Mouse (Mus musculus): ENCODE data around the gene Xrn1.
A peak's percentile ranks its signal among the peaks of the same experiment; 100 is the strongest.
"Not testable (repeated sequence)": the region's sequence is repeated elsewhere in the genome, so short reads cannot be mapped to it uniquely, and the experiment has no call there.

Xrn1 gene

DNA sequence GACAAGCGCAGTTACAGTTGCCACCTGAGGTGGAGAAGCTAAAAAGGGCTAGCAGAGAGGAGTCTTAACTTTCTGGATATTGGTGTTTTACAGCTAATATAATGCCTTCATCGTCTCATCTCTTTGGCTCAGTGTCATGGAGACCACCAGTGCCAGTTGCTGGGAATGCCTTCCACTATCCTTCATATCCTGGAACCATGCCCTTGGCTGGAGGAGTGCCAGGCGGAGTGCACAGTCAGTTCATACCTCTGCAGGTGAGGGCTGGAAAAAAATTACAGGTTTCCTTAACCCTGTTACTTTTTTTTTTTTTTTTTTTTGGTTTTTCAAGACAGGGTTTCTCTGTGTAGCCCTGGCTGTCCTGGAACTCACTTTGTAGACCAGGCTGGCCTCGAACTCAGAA, 96.9 kb downstream of the Xrn1 start:
- DNase-seq (ENCODE audit: low read depth, low spot score) = no peak

DNA sequence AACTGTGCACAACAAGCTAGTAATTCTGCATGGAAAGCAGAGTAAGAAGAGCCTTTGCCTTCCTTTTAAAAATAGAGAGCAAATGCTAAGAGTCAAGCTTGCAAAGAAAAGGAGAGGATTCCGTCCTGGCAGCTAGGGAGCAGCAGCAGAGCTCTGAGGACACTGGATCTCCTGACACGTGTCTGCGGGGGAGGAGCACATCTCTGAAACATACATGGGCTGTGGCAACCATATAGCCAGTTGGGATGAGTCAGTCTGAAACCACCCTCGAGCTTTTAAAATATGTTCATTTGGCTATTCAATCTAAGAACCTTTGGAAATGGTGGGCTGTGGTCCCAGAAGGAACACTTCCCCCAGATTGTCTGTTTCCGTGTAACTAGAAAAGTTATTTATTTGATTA, 100.3 kb downstream of the Xrn1 start:
- DNase-seq (ENCODE audit: low read depth, low spot score) = no peak

DNA sequence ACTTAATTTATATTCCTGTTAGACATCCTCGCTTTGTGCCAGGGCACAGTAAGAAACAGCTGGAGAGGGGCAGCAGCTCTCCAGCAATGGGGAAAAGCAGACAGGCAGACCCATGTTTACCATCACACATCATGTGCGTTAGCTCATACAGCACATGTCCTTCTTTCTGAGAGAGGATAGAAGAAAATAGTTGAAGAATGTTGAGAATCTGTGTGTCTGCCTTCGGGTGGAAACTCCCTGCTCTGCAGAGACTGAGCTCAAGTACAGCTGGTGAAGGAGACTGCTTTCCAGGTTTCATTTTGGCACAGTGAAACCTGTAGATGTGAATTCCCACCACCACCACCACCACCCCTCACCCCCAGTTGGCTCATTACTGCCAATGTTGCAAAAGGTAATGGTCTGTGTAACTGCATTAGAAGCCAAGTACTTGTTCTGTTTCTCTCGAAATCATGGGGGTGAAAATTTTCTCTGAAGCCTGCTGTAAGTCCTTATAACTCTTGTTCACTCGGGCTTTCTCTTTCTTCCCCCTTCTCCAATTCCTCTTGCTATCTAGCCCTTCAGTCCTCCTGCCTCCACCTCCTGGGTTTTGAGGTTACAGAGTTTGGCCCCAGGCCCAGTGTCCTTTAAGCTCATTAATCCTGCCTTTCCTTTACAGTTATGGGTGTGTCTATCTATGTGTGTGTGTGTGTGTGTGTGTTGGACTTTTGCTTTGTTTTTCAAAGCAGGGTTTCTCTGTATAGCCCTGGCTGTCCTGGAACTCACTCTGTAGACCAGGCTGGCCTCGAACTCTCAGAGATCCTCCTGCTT, 102.1 kb downstream of the Xrn1 start:
- no peak for DNase-seq (ENCODE audit: low read depth, low spot score)

DNA sequence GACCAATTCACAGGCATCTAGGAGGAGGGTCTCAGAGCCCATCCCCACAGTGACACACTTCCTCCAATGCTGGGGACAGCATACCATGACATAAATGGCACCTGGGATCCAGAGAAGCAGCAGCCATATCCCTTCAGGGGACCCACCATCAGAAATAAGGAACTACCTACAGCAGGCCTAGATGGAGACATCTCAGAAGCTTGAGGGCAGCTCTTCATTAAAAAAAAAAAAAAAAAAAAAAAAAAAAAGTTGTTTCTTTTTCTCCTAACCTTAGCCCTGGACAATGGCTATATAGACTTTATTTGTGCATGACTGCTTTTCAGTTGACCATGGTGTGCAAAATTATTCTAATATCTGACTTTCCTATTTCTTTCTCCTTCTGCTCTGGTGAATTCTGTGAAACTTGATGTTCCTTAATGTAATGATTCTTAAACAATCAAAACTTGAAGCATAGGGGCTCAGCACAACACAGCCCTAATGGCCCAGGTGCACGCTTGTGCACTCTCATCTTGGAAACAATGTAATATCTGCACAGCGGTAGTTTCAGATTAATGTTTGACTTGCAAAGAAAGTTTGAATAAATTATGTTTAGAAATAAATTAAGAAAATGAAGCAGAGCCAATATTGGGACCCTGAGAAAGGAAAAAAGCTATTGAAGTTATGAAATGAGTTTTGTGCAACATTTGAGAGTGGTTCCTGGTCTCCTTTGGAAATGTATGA, 108.7 kb downstream of the Xrn1 start:
- DNase-seq (ENCODE audit: low read depth, low spot score) = no peak

DNA sequence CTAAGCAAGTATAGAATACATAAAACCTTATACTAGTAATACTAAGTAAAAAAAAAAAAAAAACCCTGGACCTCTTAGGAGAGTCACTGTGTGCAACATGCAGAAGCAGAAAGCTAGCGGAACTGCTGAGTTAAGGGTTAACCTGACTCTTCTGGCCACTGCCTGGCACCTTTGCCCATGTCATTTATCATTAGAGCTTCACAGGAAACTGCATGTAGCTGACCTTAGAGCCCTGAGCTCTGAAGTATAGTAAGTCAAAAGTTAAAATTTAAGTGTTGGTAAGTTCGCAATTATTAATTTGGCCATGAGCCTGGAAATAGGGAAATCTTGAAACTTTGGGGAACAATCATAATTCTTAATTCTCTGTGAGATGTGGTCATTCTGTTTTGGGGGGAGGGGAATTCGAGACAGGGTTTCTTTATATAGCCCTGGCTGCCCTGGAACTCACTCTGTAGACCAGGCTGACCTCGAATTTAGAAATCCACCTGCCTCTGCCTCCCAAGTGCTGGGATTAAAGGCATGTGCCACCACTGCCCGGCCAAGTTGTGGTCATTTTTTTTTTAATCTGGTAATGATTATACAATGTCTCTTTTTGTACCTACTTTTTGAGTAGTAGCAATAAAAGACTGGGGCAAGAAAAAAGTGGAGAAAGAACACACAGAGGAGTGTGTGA, 109.4 kb downstream of the Xrn1 start:
- no peak for DNase-seq (ENCODE audit: low read depth, low spot score)

DNA sequence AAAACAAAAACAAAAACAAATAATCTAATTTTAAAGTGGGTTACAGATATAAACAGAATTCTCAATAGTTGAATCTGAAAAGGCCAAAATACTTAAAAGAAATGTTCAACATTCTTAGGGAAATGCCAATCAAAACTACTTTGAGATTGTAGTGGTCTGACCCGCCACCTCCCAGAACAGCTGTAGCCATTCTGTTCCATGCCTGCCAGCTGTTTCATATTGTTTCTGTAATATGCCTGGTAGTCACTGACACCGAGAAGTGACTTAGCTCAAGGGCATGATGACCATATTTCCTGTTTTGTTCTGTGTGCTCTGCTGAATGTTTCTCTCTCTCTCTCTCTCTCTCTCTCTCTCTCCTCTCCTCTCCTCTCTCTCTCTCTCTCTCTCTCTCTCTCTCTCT, 112.9 kb downstream of the Xrn1 start:
- no peak for DNase-seq (ENCODE audit: low read depth, low spot score)

DNA sequence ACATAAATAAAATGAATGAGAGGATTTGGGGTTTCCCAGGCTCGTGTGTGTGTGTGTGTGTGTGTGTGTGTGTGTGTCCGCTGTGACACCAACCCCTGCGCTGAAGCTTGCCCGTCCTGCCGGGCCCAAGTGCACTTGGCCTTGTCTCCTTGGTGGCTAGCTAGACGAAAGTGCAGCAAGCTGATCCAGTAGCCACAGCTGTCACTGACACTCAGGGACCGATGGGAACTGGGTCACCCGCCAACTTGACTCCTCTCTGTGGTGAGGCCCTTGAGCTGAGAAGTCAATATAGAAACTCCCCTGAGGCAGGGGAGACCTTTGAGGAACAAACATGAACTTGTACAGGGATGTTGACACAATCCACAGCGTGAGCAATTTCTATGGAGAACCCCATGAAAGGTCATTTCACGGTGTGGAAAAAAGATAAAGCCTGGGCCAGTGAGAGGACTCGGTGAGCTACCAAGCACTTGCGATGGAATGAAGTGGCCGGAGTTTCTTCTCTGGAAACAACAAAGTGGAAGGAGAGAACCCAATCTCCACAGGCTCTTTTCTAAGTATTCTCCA, 124.3 kb downstream of the Xrn1 start:
- DNase-seq (ENCODE audit: low read depth, low spot score) = no peak

DNA sequence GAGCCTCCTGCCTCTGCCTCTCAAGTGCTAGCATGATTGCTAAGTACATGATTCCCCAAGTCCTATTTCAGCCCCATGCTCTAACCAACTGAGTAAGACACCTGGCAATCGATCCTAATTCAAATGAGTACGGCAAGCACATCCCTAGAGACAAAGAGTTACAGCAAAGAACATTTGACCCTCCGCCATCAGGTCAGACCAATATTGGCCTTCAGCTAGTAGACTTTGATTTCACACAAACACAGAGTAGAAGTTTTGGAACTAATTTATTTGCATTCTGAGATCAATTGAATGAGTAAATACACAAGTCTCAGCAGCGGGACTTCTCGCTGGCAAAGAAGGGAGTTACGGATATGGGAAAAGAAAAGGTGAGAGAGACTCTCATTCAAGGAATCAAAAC, 130.7 kb downstream of the Xrn1 start:
- DNase-seq (ENCODE audit: low read depth, low spot score) = no peak

DNA sequence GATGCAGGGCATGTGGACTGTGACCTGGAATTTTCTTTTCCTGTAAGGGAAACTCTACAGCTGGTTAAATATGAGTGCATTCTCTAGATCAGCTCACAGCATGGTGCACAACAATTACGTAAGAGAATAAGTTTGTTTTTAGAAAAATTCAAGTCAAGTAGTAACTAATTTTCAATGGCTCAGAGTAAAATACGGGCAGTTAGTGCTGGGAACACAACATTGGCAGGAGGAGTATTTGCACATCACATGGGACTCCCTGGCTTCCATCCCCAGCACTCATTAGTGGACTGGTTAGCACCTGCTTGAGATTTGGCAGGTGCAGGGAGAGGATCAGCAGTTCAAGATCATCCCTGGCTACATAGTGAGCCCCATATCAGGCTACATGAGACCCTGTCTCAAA, 133.1 kb downstream of the Xrn1 start:
- DNase-seq (ENCODE audit: low read depth, low spot score) = no peak

DNA sequence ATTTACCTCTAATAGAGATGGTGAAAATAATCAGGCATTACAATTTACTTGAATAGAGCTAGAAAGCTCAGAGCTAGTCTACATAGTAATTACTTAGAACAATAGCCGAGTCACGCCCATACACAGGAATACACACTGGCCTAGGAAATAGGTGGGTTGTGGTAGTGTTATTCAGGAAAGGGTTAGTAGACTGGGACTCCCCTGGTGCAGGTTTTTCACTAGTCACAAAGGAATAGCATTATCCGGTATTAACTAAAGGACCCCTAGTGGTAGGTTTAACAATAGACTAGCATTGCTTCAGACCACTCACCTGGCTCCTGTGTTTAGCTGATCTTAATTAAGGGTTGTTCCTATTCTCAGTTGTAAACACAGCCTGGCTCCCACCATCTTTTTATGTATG, 133.9 kb downstream of the Xrn1 start:
- peak; percentile 63 for DNase-seq (ENCODE audit: low read depth, low spot score)

DNA sequence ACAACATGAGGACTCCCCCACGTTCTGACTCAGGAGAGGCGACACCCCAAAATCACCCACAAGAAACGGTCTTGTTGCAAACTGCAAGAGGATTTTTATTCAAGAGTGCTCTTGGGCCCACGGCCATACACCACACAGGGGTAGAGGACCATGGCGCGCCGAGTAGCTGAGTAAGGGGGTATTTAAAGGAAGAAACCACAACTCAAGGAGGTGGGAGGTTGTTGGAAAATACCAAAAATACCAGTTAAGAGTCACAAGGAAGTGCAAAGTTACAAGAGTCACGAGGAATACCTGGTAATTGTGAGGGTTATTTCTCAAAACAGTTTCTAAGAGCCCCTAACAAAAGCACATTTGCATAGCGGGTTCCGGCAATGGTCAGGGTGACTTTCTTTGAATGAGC, 138.1 kb downstream of the Xrn1 start:
- DNase-seq (ENCODE audit: low read depth, low spot score) = not testable (repeated sequence)

DNA sequence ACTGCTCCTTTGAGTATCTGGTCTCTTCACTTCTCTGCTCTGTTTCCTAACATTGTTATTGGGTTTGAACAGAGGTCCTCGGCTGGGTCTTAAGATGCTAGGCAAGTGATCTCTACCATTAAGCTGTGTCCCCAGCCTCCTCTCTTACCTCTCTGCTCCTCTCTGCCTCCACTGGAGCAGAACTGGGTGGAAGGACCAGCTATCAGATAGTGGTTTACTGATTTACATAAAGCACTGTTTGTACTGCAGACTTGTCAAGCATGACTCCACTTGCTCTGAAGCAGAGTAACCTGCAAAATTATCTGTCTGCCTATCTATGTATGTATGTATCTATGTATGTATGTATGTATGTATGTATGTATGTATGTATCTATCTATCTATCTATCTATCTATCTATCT, 138.7 kb downstream of the Xrn1 start:
- DNase-seq (ENCODE audit: low read depth, low spot score) = no peak

DNA sequence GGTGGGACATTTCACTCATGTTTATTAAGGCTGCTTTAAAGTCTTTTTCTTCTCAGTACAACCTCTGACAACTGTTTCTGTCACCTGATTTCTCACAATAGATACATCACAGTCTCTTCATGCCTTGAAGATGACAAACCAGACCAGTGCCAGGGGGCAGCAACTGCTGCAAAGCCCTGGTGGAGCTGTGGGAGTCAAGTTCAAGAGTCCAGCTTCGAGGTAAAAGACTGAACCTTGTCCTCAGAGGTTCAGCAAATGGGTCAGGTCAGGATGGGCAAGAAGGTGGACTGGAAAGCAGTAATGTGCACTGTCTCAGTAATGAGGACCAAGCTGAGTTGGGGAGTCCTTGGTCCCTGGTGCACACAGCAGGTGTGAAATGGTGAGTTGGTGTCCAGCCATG, 139.8 kb downstream of the Xrn1 start:
- no peak for DNase-seq (ENCODE audit: low read depth, low spot score)

DNA sequence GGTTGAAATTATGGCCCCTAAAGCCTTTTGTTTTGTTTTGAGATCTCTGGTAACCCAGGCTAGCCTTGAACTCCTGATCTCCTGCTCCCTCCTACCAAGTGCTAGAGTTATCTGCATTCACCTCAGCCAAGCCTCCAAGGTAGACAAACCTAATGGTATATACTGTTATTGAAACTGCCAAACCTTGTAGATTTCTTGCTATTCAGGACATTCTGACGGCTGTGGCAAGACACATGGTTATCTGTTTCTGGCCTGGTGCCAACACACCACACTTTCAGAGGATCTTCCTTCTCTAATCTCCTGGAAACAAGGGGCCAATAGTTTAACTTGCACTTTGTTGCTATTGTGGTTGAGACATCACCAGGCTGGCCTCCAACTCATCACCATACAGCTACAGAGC, 140.6 kb downstream of the Xrn1 start:
- no peak for DNase-seq (ENCODE audit: low read depth, low spot score)

DNA sequence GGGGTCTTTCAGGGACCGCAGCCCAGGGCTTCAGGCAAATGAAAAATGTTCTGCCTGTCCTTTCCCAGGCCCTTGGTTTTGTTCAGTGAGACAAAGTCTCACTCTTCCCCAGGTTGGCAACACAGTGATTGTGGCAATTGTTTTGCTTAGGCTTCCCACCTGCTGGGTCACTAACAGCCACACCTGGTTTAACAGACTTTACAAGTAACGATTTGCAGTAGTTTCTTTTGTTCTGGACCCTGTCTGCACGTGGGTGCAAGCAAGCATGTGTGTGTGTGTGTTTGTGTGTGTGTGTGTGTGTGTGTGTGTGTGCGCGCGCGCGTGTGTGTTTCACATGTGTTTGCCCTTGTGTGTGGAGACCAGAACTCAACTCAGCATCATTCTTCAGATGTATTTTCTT, 148.3 kb downstream of the Xrn1 start:
- DNase-seq (ENCODE audit: low read depth, low spot score) = peak; percentile 20

Measured in ES-CJ7 (cell line).